Mouse (Mus musculus) hindbrain, embryonic 14.5 days (tissue): ENCODE data around the gene Hoxa2. TPM values are rescaled to one million over a fixed set of nuclear protein-coding genes. Genes with fewer than 3 reads are reported as not detected.

Experiments used
- ATAC-seq: fragments of 200-750 bp; cut with Nextera tagmentation; 2 replicates; pipeline ENCODE4 v1.8.0; 2017; ENCODE audit warnings: moderate number of reproducible peaks, mild to moderate bottlenecking, moderate TSS enrichment, moderate library complexity; ENCODE audit not compliant: low FRiP score
- DNase-seq: peaks from one replicate; pipeline ENCODE4 v3.0.0-alpha.2; 2015; ENCODE audit warnings: low spot score
- H3K27ac ChIP-seq: fragments of 300-500 bp; sonication (generic); 2 replicates; pipeline ENCODE4 v1.5.1; 2014; ENCODE audit warnings: mild to moderate bottlenecking, moderate library complexity
- H3K27me3 ChIP-seq: fragments of 300-500 bp; sonication (generic); 2 replicates; pipeline ENCODE4 v1.6.1; 2014; ENCODE audit warnings: mild to moderate bottlenecking, low read length, mixed read lengths; ENCODE audit not compliant: control insufficient read depth, insufficient read depth
- H3K36me3 ChIP-seq: fragments of 300-500 bp; sonication (generic); replicated peaks from 2 replicates; pipeline ENCODE4 v1.6.1; 2014; ENCODE audit not compliant: control insufficient read depth, insufficient read depth
- H3K4me1 ChIP-seq: fragments of 300-500 bp; sonication (generic); replicated peaks from 2 replicates; pipeline ENCODE4 v1.6.1; 2014; ENCODE audit warnings: antibody characterized with exemption, low read length, mixed read lengths; ENCODE audit not compliant: control insufficient read depth, insufficient read depth
- H3K4me2 ChIP-seq: fragments of 300-500 bp; sonication (generic); replicated peaks from 2 replicates; pipeline ENCODE4 v1.6.1; 2014; ENCODE audit warnings: mild to moderate bottlenecking, moderate library complexity
- H3K4me3 ChIP-seq: fragments of 300-500 bp; sonication (generic); replicated peaks from 2 replicates; pipeline ENCODE4 v1.5.1; 2014; ENCODE audit warnings: mild to moderate bottlenecking, low read length
- H3K9ac ChIP-seq: fragments of 300-500 bp; sonication (generic); 2 replicates; pipeline ENCODE4 v1.6.1; 2014
- H3K9me3 ChIP-seq: fragments of 300-500 bp; sonication (generic); 2 replicates; pipeline ENCODE4 v1.6.1; 2016; ENCODE audit warnings: low read length; ENCODE audit not compliant: control insufficient read depth
- WGBS: fragments of 180-500 bp; shearing (Covaris S2); extraction: QIAGEN DNeasy Blood & Tissue Kit; methylation state at CpG from one replicate; pipeline ENCODE4 v1.1.7; 2014; 5-methylcytosine and 5-hydroxymethylcytosine counted together
- polyA plus RNA-seq: library from polyadenylated mRNA; unstranded; fragments of >200 nt; fragmentation: Nextera tagmentation; extraction: Ambion mirVana; gene quantifications from 2 replicates; pipeline ENCODE4 v1.2.1, GENCODE M21; 2014

The Hoxa2 gene
- polyA plus RNA-seq, 1 experiment from 2014 or later, result 35.1 TPM

DNA sequence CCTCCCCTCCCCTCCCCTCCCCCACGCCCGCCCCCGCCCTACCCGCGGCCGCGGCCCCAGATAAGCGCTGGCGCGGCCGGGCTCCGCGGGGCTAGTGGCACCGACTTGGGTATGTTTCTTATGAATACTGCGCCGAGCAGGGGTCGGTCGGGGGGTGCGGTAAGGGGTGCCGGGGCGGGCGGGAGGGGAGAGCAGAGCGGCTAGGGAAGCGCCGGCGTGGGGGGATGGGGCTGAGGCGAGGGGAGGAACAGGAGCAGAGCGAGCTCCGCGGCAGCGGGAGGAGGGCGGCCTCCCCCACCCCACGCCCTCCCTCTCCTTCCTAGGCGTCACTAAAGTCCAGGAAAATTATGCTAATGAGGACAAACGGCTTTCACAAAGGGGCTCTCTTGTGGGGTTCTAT, 11.2 kb upstream of the Hoxa2 start:
- Histone ChIP-seq H3K27me3 (peaks cover 77% of the 10 kb centered on the region), H3K4me1 (peaks cover 15% of the 10 kb centered on the region), H3K9me3 (no peaks in the 10 kb centered on the region), H3K36me3 (no peaks in the 10 kb centered on the region), H3K9ac (peak overlapping the region; percentile 99), H3K4me2 (peak overlapping the region; percentile 81), H3K4me3 (peak overlapping the region; percentile 71), H3K27ac (peak overlapping the region; percentile 100)
- WGBS, result 0% methylated on average over 10 of the region's 35 CpGs
- no peak for DNase-seq
- ATAC-seq, result peak; percentile 69

DNA sequence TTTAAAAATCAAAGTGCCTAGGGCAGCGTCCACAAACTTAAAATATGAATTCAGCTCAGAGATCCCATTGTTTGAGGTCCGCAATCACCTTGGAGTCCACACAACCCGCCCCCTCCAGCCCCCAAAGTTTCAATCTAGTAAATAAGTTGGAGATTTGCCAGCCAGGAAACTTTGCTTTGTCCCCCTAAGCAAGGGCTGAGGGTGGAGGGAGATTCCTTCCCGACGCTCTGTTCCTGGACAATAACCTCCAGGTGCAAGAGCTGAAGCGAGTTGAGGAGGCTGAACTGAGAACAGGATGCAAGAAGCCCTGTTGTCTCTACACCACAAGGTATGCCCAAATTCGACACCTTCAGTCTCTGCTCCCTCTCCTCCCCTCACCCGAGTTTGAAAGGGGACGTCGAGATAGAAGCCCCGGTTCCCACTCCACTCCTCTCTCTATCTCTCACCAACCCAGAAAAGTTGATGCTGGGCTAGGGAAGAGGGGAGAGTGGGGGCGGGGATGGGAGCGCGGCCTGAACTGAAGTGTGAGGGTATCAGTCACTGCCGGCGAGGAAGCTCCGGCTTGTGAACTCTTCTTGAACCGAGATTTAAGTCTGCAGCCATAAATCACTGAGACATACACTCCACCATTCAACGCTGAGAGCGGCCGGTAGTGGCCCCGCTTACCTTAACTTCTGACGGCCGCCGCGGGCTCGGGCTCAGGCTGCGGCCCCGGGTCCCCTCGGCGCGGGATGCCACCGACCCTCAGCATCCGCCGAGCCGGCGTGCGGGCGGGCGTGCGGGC, 10.5 kb upstream of the Hoxa2 start:
- peak overlapping the region; percentile 71 for H3K4me3 ChIP-seq
- peak overlapping the region; percentile 100 for H3K27ac ChIP-seq
- peak overlapping the region; percentile 81 for H3K4me2 ChIP-seq
- WGBS, result 1% methylated on average over 41 of the region's 41 CpGs
- peak; percentile 1; the same call in 1 of the 2 replicates for ATAC-seq
- H3K9ac ChIP-seq, result peak overlapping the region; percentile 99
- no peaks in the 10 kb centered on the region for H3K9me3 ChIP-seq
- no peaks in the 10 kb centered on the region for H3K36me3 ChIP-seq
- H3K27me3 ChIP-seq, result peaks cover 78% of the 10 kb centered on the region
- peaks cover 22% of the 10 kb centered on the region for H3K4me1 ChIP-seq
- no peak for DNase-seq

DNA sequence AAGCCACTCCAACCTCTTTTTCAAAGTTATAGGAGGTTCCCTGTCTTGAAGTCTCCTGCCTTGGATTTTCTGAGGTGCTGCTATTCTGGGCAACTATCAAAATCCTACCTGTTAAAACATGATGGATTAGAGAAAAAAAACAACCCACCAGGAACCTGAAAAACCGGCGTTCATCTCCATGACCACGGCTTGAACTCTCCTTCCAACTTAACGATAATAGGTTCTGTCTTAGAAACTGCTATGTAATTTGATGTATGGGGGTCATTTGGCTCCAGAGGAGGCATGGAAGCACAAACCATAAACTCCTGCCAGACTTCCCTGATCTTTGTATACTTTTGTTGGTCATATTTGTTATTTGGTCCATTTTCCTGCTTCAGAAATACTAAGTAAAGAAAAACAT, 9.0 kb upstream of the Hoxa2 start:
- peaks cover 73% of the 10 kb centered on the region for H3K27me3 ChIP-seq
- peak overlapping the region; percentile 81 for H3K4me2 ChIP-seq
- H3K36me3 ChIP-seq, result no peaks in the 10 kb centered on the region
- H3K9me3 ChIP-seq, result no peaks in the 10 kb centered on the region
- H3K4me1 ChIP-seq, result peaks cover 26% of the 10 kb centered on the region
- peak overlapping the region; percentile 100 for H3K27ac ChIP-seq
- H3K4me3 ChIP-seq, result peak overlapping the region; percentile 71
- H3K9ac ChIP-seq, result peak overlapping the region; percentile 99
- ATAC-seq (no peak), DNase-seq (no peak)
- 4% methylated on average over 4 of the region's 4 CpGs for WGBS

DNA sequence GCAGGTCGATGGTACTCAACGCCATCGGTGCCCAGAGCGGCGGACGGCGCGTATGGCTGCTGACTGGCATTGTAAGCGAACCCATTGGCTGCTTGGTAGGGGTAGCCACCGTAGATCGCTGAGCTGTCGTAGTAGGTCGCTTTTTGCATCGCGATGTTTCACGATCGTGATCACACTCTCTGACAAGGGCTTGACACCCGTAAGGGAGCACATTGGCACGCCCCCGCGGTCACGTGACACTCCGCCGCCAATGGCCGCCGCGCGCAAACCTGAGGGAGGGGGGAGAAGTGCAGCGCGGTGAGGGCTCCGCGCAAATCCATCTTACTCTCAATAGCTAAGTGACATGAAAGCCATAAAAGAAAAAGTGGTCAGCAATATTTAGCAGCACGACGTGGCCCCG, 7.9 kb upstream of the Hoxa2 start:
- ATAC-seq, result peak; percentile 88
- H3K4me2 ChIP-seq, result peak overlapping the region; percentile 81
- peak; percentile 86 for DNase-seq
- under 1% methylated on average over 35 of the region's 35 CpGs for WGBS
- H3K27ac ChIP-seq, result peak overlapping the region; percentile 100
- H3K36me3 ChIP-seq, result no peaks in the 10 kb centered on the region
- H3K4me3 ChIP-seq, result peak overlapping the region; percentile 71
- peaks cover 66% of the 10 kb centered on the region for H3K27me3 ChIP-seq
- H3K9ac ChIP-seq, result peak overlapping the region; percentile 99
- no peaks in the 10 kb centered on the region for H3K9me3 ChIP-seq
- peaks cover 26% of the 10 kb centered on the region for H3K4me1 ChIP-seq

DNA sequence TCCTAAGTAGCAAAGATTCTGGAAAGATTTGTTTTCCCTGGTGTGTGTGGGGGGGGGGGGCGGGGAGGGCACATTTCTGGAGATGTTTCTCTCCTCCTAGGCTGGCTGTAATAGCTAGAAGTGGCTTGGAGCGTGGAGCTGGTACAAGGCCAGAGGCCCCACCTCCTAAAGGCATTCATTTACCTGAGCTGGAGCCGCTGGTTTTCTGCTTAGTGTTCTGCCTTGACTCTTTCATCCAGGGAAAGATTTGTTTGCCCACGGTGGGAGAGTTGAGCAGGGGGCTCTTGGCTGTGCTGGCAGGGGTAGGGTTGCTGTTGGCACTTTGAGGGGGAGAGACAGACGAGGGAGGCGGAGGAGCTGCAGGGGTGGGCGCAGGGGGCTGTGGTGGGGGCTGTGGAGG, 7.3 kb upstream of the Hoxa2 start:
- peak overlapping the region; percentile 100 for H3K27ac ChIP-seq
- no peak for ATAC-seq

DNA sequence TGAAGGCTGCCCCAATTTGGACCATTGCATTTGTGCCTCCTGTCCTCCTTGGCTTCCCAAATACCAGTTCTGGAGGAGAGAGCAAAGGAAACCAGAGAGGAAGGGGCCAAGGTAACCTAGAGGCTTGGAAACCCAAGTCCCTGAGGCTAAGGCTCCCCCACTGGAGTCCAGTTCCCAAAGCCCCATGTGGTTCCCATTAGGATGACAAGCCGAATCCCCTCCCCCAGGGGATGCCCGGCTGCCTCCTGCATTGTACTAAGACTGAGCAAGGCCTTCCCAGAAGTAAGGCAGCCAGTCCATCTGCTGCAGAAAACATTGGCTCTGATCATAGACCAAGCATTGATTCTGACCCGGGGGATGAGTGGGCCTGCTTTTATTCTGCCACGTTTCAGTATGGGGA, 6.7 kb upstream of the Hoxa2 start:
- H3K4me3 ChIP-seq, result peak overlapping the region; percentile 71
- H3K9me3 ChIP-seq, result no peaks in the 10 kb centered on the region
- WGBS, result 3% methylated on average over 4 of the region's 4 CpGs
- ATAC-seq (no peak), DNase-seq (no peak)
- peak overlapping the region; percentile 81 for H3K4me2 ChIP-seq
- H3K27ac ChIP-seq, result peak overlapping the region; percentile 100
- H3K9ac ChIP-seq, result peak overlapping the region; percentile 99
- H3K27me3 ChIP-seq, result peaks cover 62% of the 10 kb centered on the region
- no peaks in the 10 kb centered on the region for H3K36me3 ChIP-seq
- H3K4me1 ChIP-seq, result peaks cover 26% of the 10 kb centered on the region

More for the DNA sequence above, 7.3 kb upstream of the Hoxa2 start:
- peaks cover 61% of the 10 kb centered on the region for H3K27me3 ChIP-seq
- H3K4me1 ChIP-seq, result peaks cover 26% of the 10 kb centered on the region
- WGBS, result 2% methylated on average over 7 of the region's 7 CpGs
- H3K9me3 ChIP-seq, result no peaks in the 10 kb centered on the region
- peak overlapping the region; percentile 99 for H3K9ac ChIP-seq
- no peaks in the 10 kb centered on the region for H3K36me3 ChIP-seq
- DNase-seq, result no peak
- H3K4me3 ChIP-seq, result peak overlapping the region; percentile 71
- peak overlapping the region; percentile 81 for H3K4me2 ChIP-seq

DNA sequence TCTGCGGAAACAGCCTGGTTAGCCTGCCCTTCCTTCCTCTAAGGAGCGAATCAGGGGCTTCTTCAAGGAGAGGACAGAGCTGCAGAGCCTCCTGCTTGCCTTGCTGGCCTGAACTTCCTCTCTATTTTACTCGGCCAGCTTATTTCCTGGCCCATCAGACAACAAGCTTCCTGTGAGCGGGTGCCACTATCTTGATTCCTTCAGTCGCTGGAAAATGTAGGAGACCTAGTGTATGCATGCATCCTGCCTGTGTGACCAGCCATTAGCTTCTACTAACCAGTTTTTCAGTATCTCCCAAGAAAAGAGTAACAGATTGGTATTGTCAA, 6.2 kb upstream of the Hoxa2 start:
- ATAC-seq (no peak), DNase-seq (no peak)
- H3K4me2 ChIP-seq, result peak overlapping the region; percentile 81
- peak overlapping the region; percentile 71 for H3K4me3 ChIP-seq
- H3K9me3 ChIP-seq, result no peaks in the 10 kb centered on the region
- peak overlapping the region; percentile 100 for H3K27ac ChIP-seq
- H3K9ac ChIP-seq, result peak overlapping the region; percentile 99
- H3K36me3 ChIP-seq, result no peaks in the 10 kb centered on the region
- peaks cover 62% of the 10 kb centered on the region for H3K27me3 ChIP-seq
- WGBS, result 6% methylated on average over 5 of the region's 5 CpGs
- H3K4me1 ChIP-seq, result peaks cover 26% of the 10 kb centered on the region

DNA sequence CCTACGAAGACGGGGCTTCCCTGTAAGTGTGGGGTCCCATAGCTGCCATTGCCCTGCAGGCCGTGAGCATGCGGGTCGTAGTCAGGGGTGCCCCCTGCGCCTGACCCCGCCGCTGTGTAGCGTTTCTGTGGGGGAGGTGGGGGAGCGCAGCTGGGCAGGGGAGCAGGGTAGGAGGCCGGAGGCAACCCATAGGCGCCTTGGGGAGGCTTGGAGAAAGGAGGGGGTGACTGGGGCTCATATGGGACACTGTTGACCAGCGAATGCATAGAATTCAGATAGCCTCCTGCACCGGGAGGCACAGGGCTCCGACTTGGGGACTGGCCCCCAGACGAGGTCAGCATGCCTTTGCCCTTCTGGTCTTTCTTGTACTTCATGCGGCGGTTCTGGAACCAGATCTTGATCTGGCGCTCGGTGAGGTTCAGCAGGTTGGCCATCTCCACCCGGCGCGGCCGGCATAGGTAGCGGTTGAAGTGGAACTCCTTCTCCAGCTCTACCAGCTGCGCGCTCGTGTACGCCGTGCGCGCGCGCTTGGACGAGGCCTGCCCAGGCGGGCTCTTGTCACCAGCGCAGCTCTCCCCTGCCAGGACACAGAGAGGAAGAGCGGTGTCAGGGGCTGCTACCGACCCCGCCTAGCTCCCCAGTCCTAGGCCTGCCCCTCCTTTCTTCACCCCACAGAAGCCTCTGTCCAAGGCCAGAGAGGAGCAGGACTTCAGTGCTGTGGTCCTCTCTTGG, 5.7 kb upstream of the Hoxa2 start:
- Histone ChIP-seq H3K4me1 (peaks cover 26% of the 10 kb centered on the region), H3K36me3 (no peaks in the 10 kb centered on the region), H3K9me3 (no peaks in the 10 kb centered on the region), H3K4me3 (peak overlapping the region; percentile 71), H3K27ac (peak overlapping the region; percentile 100), H3K4me2 (peak overlapping the region; percentile 81), H3K9ac (peak overlapping the region; percentile 99), H3K27me3 (peaks cover 64% of the 10 kb centered on the region)
- 2% methylated on average over 39 of the region's 40 CpGs for WGBS
- ATAC-seq (0 out of 2 replicates have a peak, but pooled peaks have one; percentile 6), DNase-seq (no peak)

DNA sequence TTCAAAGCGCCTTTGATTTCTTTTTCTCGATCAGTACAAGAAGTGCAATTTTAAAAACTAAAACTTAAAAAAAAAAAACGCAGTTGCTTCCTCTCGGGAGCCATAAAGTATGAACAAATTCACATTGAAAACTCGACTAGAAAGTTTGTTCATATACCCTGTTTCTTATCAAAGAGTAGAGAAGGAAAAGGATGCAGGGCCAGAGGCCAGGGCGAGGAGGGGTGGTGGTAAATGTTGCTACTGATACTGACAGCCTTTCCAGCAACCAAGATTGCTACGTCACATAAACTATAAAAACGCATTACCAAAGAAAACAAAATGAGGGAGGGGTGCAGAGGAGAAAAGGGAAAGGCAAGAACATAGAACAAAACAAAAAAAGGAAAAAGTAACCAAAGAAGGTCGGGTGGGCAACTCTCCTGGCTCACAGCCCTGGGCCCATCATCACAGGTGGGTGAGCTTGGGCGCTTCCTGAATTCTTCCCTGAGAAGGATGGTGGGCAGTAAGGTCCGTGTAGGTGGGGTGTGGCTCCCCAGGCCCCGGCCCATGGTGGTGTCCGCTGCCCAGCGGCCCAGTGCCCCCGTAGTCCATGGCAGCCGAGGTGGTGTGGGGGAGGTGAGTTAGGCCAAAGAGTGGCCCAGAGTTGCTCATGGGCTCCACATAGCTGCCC, 5.0 kb upstream of the Hoxa2 start:
- Histone ChIP-seq H3K27me3 (peaks cover 60% of the 10 kb centered on the region), H3K9ac (peak overlapping the region; percentile 99), H3K9me3 (no peaks in the 10 kb centered on the region), H3K36me3 (no peaks in the 10 kb centered on the region), H3K27ac (peak overlapping the region; percentile 100), H3K4me3 (peak overlapping the region; percentile 71), H3K4me2 (peak overlapping the region; percentile 81), H3K4me1 (peaks cover 26% of the 10 kb centered on the region)
- 5% methylated on average over 16 of the region's 16 CpGs for WGBS
- ATAC-seq (no peak), DNase-seq (no peak)
